Mouse (Mus musculus) stomach, embryonic 14.5 days (tissue): ENCODE data around the gene Fhl2. TPM values are rescaled to one million over a fixed set of nuclear protein-coding genes. Genes with fewer than 3 reads are reported as not detected.

Experiments
- ATAC-seq: fragments of 200-750 bp; cut with Nextera tagmentation; 2 replicates; pipeline ENCODE4 v1.8.0; 2017; ENCODE audit warnings: low read depth, moderate TSS enrichment; ENCODE audit not compliant: insufficient number of reproducible peaks, insufficient read depth, low FRiP score
- H3K27ac ChIP-seq: fragments of 300-500 bp; sonication (generic); 2 replicates; pipeline ENCODE4 v1.5.1; 2014; ENCODE audit warnings: mild to moderate bottlenecking, low read length, moderate library complexity, mixed read lengths
- H3K27me3 ChIP-seq: fragments of 300-500 bp; sonication (generic); 2 replicates; pipeline ENCODE4 v1.6.1; 2014; ENCODE audit warnings: low read length, control low read depth, mixed read lengths; ENCODE audit not compliant: control insufficient read depth, insufficient read depth
- H3K36me3 ChIP-seq: fragments of 300-500 bp; sonication (generic); 2 replicates; pipeline ENCODE4 v1.6.1; 2014; ENCODE audit warnings: mild to moderate bottlenecking, control low read depth, low read length, moderate library complexity, mixed read lengths; ENCODE audit not compliant: control insufficient read depth, insufficient read depth
- H3K4me1 ChIP-seq: fragments of 300-500 bp; sonication (generic); 2 replicates; pipeline ENCODE4 v1.6.1; 2014; ENCODE audit warnings: low read length, control low read depth, mixed read lengths; ENCODE audit not compliant: control insufficient read depth, insufficient read depth
- H3K4me2 ChIP-seq: fragments of 300-500 bp; sonication (generic); replicated peaks from 2 replicates; pipeline ENCODE4 v1.6.1; 2014; ENCODE audit warnings: low read depth, low read length, control low read depth
- H3K4me3 ChIP-seq: fragments of 300-500 bp; sonication (generic); 2 replicates; pipeline ENCODE4 v1.5.1; 2014; ENCODE audit warnings: low read depth, low read length, control low read depth
- H3K9ac ChIP-seq: fragments of 300-500 bp; sonication (generic); replicated peaks from 2 replicates; pipeline ENCODE4 v1.6.1; 2014; ENCODE audit warnings: low read depth, mild to moderate bottlenecking, control low read depth, low read length, moderate library complexity, mixed read lengths
- H3K9me3 ChIP-seq: fragments of 300-500 bp; sonication (generic); 2 replicates; pipeline ENCODE4 v1.6.1; 2016; ENCODE audit warnings: low read depth, low read length, control low read depth; ENCODE audit not compliant: control insufficient read depth
- WGBS: fragments of 180-500 bp; shearing (Covaris S2); extraction: QIAGEN DNeasy Blood & Tissue Kit; methylation state at CpG from one replicate; pipeline ENCODE4 v1.1.7; 2014; 5-methylcytosine and 5-hydroxymethylcytosine counted together
- polyA plus RNA-seq: library from polyadenylated mRNA; unstranded; fragments of >200 nt; fragmentation: Nextera tagmentation; extraction: Ambion mirVana; gene quantifications from 2 replicates; pipeline ENCODE4 v1.2.1, GENCODE M21; 2014

The Fhl2 gene
- polyA plus RNA-seq, 1 experiment from 2014 or later = 97.4 TPM

DNA sequence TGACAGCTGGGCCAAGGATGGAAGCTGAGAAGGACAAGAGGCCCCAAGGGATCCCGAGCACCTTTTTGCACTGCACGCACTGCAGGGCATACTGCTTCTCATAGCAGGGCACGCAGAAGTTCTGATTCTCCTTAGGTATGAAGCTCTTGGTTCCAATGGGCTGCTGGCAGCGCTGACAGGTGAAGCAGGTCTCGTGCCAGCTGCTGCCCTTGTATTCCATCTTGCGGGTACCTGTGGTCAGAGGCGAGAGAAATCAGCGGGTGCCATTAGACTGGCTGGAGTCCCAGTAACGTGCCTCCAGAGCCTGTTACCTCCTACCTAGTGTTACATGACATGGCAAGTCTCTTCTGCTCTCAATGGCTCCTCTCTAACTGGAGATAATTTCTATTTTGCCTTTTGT, 65.2 kb downstream of the Fhl2 start:
- Histone ChIP-seq H3K4me1 (no peaks in the 10 kb centered on the region), H3K4me3 (no peak overlapping the region), H3K4me2 (no peak overlapping the region), H3K9ac (no peak overlapping the region), H3K36me3 (peaks cover 31% of the 10 kb centered on the region; the same call in 1 of the 2 replicates), H3K9me3 (no peaks in the 10 kb centered on the region), H3K27me3 (no peaks in the 10 kb centered on the region), H3K27ac (no peak overlapping the region)
- 90% methylated on average over 9 of the region's 9 CpGs for WGBS
- ATAC-seq = no peak

DNA sequence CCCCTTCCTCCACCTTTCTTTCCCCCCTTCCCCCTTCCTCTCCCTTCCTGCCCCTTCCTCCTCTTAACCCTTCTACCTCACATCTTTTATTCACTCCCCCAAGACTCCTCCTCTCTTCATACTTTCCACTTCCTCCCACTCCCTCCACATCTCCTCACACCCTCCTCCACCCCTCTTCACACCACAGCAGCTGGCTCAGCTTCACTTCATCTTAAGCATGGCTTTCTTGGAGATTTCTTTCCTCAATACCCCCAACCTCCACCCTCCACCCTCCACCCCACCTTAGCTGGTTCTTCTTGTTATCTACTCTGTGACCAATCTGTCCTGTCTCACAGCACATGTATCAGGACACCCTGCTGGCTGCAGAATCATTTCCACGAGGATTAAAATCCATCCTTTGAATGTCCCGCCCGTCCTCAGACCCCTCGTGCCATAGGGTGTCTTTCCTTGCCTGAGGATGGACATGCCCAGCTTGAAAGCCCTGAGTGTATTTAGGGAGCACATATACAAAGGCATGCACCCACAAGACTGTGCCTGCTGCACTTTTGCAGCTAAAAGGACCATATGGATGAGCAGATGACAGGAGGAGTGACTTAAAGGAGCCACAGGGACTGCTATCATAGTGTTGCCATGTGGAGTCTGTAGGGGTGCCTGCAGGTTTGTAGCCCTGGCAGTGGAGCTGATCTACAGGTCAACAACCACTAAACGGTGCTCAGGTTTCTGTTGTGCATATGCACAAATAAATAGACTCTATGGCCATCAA, 66.4 kb downstream of the Fhl2 start:
- Histone ChIP-seq H3K27me3 (no peaks in the 10 kb centered on the region), H3K36me3 (peaks cover 30% of the 10 kb centered on the region), H3K9ac (no peak overlapping the region), H3K9me3 (no peaks in the 10 kb centered on the region), H3K27ac (no peak overlapping the region), H3K4me1 (no peaks in the 10 kb centered on the region), H3K4me3 (no peak overlapping the region), H3K4me2 (no peak overlapping the region)
- no peak for ATAC-seq
- WGBS = 76% methylated on average over 5 of the region's 5 CpGs

DNA sequence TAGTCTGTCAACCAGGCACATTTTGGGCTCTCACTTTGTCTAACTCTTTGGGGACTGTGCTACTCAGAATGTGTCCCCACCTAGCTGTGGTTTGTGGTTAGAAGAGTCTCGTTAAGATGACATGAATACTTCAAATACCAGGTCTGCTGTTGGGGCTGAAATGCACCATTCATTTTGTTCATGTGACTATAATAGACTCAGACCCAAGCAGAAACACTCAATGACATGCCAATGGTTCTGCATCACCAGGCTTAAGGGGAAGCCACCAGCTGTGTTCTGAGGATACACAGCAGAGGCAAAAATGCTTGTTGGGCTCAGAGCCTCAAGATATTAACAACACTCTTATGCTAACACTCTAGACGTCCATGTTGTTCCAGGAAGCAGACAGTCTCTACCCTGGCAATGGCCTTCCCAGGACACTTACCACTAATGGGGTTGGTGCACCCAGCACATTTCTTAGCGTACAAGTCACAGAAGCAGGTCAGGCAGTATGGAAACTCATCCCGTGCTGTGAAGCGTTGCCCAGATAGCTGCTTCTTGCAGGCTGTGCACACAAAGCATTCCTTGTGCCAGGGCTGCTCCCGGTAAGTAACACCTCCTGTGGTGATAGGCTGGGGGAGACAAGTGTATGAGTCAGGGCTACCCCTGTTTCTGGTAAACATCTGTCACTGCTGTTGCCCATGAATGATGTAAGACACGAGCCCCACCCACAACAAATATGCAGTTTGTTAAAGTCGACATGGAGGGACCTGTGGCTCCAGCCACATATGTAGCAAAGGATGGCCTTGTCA, 68.8 kb downstream of the Fhl2 start:
- Histone ChIP-seq H3K36me3 (peaks cover 43% of the 10 kb centered on the region), H3K4me3 (no peak overlapping the region), H3K4me1 (no peaks in the 10 kb centered on the region), H3K27ac (no peak overlapping the region), H3K27me3 (no peaks in the 10 kb centered on the region), H3K9me3 (no peaks in the 10 kb centered on the region), H3K9ac (no peak overlapping the region), H3K4me2 (no peak overlapping the region)
- 76% methylated on average over 8 of the region's 8 CpGs for WGBS
- no peak for ATAC-seq

GRCm38 (mm10) chr1:43127196-43127595, 69.6 kb downstream of the Fhl2 start:
- no peak overlapping the region for H3K27ac ChIP-seq
- no peak overlapping the region for H3K4me2 ChIP-seq
- peaks cover 50% of the 10 kb centered on the region for H3K36me3 ChIP-seq
- no peak overlapping the region for H3K9ac ChIP-seq
- no peak for ATAC-seq
- no peaks in the 10 kb centered on the region for H3K27me3 ChIP-seq
- H3K9me3 ChIP-seq = no peaks in the 10 kb centered on the region
- H3K4me1 ChIP-seq = no peaks in the 10 kb centered on the region
- no peak overlapping the region for H3K4me3 ChIP-seq

GRCm38 (mm10) chr1:43124726-43125125, 72.1 kb downstream of the Fhl2 start:
- H3K4me2 ChIP-seq = no peak overlapping the region
- H3K4me1 ChIP-seq = no peaks in the 10 kb centered on the region
- H3K36me3 ChIP-seq = peaks cover 46% of the 10 kb centered on the region
- 85% methylated on average over 4 of the region's 4 CpGs for WGBS
- H3K27ac ChIP-seq = no peak overlapping the region
- no peaks in the 10 kb centered on the region for H3K27me3 ChIP-seq
- no peaks in the 10 kb centered on the region for H3K9me3 ChIP-seq
- H3K4me3 ChIP-seq = no peak overlapping the region
- ATAC-seq = no peak
- H3K9ac ChIP-seq = no peak overlapping the region

GRCm38 (mm10) chr1:43122616-43123015, 74.2 kb downstream of the Fhl2 start:
- no peaks in the 10 kb centered on the region for H3K27me3 ChIP-seq
- H3K9ac ChIP-seq = no peak overlapping the region
- no peaks in the 10 kb centered on the region for H3K9me3 ChIP-seq
- ATAC-seq = no peak
- H3K4me2 ChIP-seq = no peak overlapping the region
- H3K4me1 ChIP-seq = no peaks in the 10 kb centered on the region
- no peak overlapping the region for H3K27ac ChIP-seq
- peaks cover 38% of the 10 kb centered on the region for H3K36me3 ChIP-seq
- no peak overlapping the region for H3K4me3 ChIP-seq
- 89% methylated on average over 2 of the region's 2 CpGs for WGBS

GRCm38 (mm10) chr1:43120950-43121349, 75.8 kb downstream of the Fhl2 start:
- Histone ChIP-seq H3K36me3 (peaks cover 37% of the 10 kb centered on the region), H3K9ac (no peak overlapping the region), H3K9me3 (no peaks in the 10 kb centered on the region), H3K4me2 (no peak overlapping the region), H3K4me3 (no peak overlapping the region), H3K27ac (no peak overlapping the region), H3K27me3 (no peaks in the 10 kb centered on the region), H3K4me1 (no peaks in the 10 kb centered on the region)
- no peak for ATAC-seq
- WGBS = 97% methylated on average over 5 of the region's 5 CpGs

DNA sequence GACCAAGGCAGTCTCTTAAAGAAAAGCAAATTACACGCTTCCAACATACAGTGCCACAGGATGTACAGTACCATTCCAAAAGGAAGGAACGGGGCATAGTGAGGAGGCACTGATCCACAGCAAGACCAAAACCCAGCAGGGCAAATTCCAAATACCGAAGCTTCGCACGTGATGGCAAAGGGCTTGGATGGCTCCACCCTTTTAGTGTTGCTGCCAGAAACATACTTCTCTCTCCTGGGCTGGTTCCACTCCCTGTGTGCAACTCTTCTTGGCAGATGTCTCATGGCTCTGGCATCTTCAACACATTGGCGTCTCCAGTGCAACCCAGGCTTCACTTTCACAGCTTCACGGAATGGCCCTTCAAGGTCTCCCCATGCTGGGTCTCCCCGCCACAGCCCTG, 79.3 kb downstream of the Fhl2 start:
- no peak for ATAC-seq
- Histone ChIP-seq H3K27me3 (no peaks in the 10 kb centered on the region), H3K27ac (no peak overlapping the region), H3K4me3 (no peak overlapping the region), H3K9me3 (no peaks in the 10 kb centered on the region), H3K4me1 (no peaks in the 10 kb centered on the region), H3K9ac (no peak overlapping the region), H3K4me2 (no peak overlapping the region), H3K36me3 (peaks cover 29% of the 10 kb centered on the region)
- WGBS = 96% methylated on average over 8 of the region's 8 CpGs
